Comparison of ENCODE assay signal across 14 mouse cellular contexts in genomic region chr13:49360906-49361406, GRCm38 (mm10). TPM values are rescaled to one million over a fixed set of nuclear protein-coding genes. Genes with fewer than 3 reads are reported as not detected.
DNase-seq lines count a peak whose midpoint lies in the region; ATAC-seq lines count a peak whose summit lies in the region.
"Had no signal": no experiment of that assay in that cellular context is flagged by ENCODE, and none has a peak within 500 bp of the region (broad histone marks: within the 10 kb centered on the region; RNA-seq: fewer than 3 reads in every experiment).

No protein-coding gene starts in this region.

- H3K9ac ChIP-seq in lung, embryonic 15.5 days, result no peak overlapping the region
- H3K9ac ChIP-seq in heart, embryonic 13.5 days, result peak overlapping the region; percentile 69

- no peak for ATAC-seq in lung, embryonic 15.5 days (ENCODE audit: borderline replicate concordance, extremely low read depth, low FRiP score, low TSS enrichment)
- no peak for ATAC-seq in heart, embryonic 13.5 days (ENCODE audit: extremely low read depth, insufficient number of reproducible peaks, low FRiP score, low TSS enrichment)
- ATAC-seq in megakaryocyte progenitor cell, adult 5-6 weeks (replicated peaks; ENCODE audit: poor library complexity), result peak; percentile 55
- ATAC-seq: hindbrain, postnatal 0 days had no signal

- peak overlapping the region; percentile 60 for H3K27ac ChIP-seq in lung, embryonic 15.5 days
- peak overlapping the region; percentile 91 for H3K27ac ChIP-seq in heart, embryonic 13.5 days (replicated peaks)
- H3K27ac ChIP-seq: forebrain, embryonic 10.5 days; hindbrain, postnatal 0 days; macrophage had no signal

- H3K4me2 ChIP-seq in lung, embryonic 15.5 days, result no peak overlapping the region; the same call in 1 of the 2 replicates
- peak overlapping the region; percentile 49 for H3K4me2 ChIP-seq in heart, embryonic 13.5 days

- no peaks in the 10 kb centered on the region for H3K36me3 ChIP-seq in lung, embryonic 15.5 days
- H3K36me3 ChIP-seq in heart, embryonic 13.5 days, result peaks cover 29% of the 10 kb centered on the region

- H3K4me3 ChIP-seq in lung, embryonic 15.5 days, result no peak overlapping the region
- peak overlapping the region; percentile 16 for H3K4me3 ChIP-seq in heart, embryonic 13.5 days
- H3K4me3 ChIP-seq: forebrain, embryonic 10.5 days had no signal

- 10% methylated on average over 3 of the region's 3 CpGs for WGBS in lung, embryonic 15.5 days
- 12% methylated on average over 3 of the region's 3 CpGs for WGBS in heart, embryonic 13.5 days

- no peaks in the 10 kb centered on the region for H3K9me3 ChIP-seq in lung, embryonic 15.5 days
- no peaks in the 10 kb centered on the region for H3K9me3 ChIP-seq in heart, embryonic 13.5 days
- H3K9me3 ChIP-seq: forebrain, embryonic 10.5 days had no signal

- peaks cover 25% of the 10 kb centered on the region for H3K4me1 ChIP-seq in lung, embryonic 15.5 days
- peaks cover 67% of the 10 kb centered on the region for H3K4me1 ChIP-seq in heart, embryonic 13.5 days

- DNase-seq in heart, adult 11 months, result peak; percentile 96
- no peak for DNase-seq in heart, postnatal 4 days
- no peak for DNase-seq in lung, postnatal 10 days
- DNase-seq in urinary bladder, postnatal 36 days (ENCODE audit: low spot score in 2 of 2), result no peak
- DNase-seq in embryo, embryonic 11 days, result no peak
- DNase-seq: cerebellum, adult 2 months; spleen, adult 18-20 months; thymus, adult 2 months had no signal

- no peaks in the 10 kb centered on the region for H3K27me3 ChIP-seq in lung, embryonic 15.5 days
- no peaks in the 10 kb centered on the region for H3K27me3 ChIP-seq in heart, embryonic 13.5 days (replicated peaks)

RNA-seq across cellular contexts. Expression of gene Bicd2, which starts 19.6 kb away (rescaled TPM):
- total RNA-seq in heart, postnatal 4 days (2021), result 10 to 100 TPM; 80.9 to 84.3 TPM
- 33.1 and 34.7 TPM in 2 replicates for polyA plus RNA-seq in lung, embryonic 15.5 days (2015; fragmentation: Nextera tagmentation; extraction: Ambion mirVana)
- 38.7 and 40.6 TPM in 2 replicates for polyA plus RNA-seq in heart, embryonic 13.5 days (2015; fragmentation: Nextera tagmentation; extraction: Ambion mirVana)
- 9.7 and 10.9 TPM in 2 replicates for total RNA-seq in megakaryocyte progenitor cell, adult 5-6 weeks (2015)
- total RNA-seq in megakaryocyte progenitor cell, adult 5-6 weeks (2017), result 17.1 and 21.5 TPM in 2 replicates

RNA-seq across cellular contexts. Expression of gene Fgd3, which starts 40.8 kb away (rescaled TPM):
- under 1 TPM; 0.27 to 0.55 TPM for total RNA-seq in heart, postnatal 4 days (2021)
- 0.30 and 0.33 TPM in 2 replicates for polyA plus RNA-seq in lung, embryonic 15.5 days (2015; fragmentation: Nextera tagmentation; extraction: Ambion mirVana)
- polyA plus RNA-seq in heart, embryonic 13.5 days (2015; fragmentation: Nextera tagmentation; extraction: Ambion mirVana), result 0.05 and 0.23 TPM in 2 replicates
- 3.4 and 4.1 TPM in 2 replicates for total RNA-seq in megakaryocyte progenitor cell, adult 5-6 weeks (2015)
- total RNA-seq in megakaryocyte progenitor cell, adult 5-6 weeks (2017), result 8.6 and 9.3 TPM in 2 replicates
